Mouse (Mus musculus) spleen, embryonic (tissue): ENCODE results near the gene Shf.
"Not testable (repeated sequence)": the region's sequence is repeated elsewhere in the genome, so short reads cannot be mapped to it uniquely, and the experiment has no call there.

ENCODE experiments used
- CTCF ChIA-PET: fragments of 350-600 bp; sonication (Branson Sonifier 250); formaldehyde crosslinking; loops from one replicate; lab custom pipeline; 2022; lab: Charles Lee

Shf gene

DNA sequence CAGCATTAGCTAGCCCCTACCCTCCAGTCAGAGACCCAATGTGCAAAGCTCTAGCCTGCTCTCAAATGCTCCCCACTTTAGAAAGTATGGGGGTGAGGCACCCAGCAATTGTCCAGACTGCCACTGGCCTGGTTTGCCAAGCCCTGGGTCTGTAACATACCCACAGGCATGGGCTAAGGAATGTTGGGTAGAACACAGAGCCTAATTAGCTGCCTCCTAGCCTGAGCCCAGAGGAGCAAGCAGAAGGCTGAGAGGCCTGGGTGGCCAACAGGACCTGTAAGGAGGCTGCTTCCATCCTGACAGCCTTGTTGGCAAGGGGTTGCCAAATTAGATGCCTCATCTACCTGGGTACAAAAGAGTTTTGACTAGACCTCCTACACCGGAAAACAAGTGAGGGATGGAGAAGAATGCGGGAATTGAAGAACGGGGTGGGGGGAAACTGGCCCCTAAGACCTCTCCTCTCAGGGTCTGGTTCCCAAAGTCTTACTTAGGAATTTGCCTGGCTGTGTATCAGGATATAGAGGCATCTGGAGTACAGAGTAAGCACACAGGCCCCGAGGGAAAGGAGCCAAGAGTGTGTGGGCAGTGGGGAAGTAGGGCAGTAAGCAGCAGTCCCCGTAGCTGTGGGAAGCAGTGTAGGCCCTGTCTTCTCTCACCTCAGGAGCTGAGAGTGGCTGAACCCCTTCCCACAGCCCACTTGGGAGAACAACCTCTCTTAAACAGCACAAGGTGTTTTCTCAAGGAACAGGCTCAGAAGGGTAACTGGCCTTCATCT is 17.6 kb downstream of the Shf start:
- CTCF ChIA-PET, result interaction anchor here (0.8 kb wide), 1 partner anchor 18 kb away, joined by 3 read pairs; the partner anchor contains the start of gene Shf

GRCm38 (mm10) chr2:122349136-122349785 is 19.7 kb downstream of the Shf start:
- CTCF ChIA-PET, result interaction anchor here (0.5 to 0.7 kb wide), 2 partner anchors 13 to 37 kb away, joined by 10 to 11 read pairs; no protein-coding TSS in a partner anchor

DNA sequence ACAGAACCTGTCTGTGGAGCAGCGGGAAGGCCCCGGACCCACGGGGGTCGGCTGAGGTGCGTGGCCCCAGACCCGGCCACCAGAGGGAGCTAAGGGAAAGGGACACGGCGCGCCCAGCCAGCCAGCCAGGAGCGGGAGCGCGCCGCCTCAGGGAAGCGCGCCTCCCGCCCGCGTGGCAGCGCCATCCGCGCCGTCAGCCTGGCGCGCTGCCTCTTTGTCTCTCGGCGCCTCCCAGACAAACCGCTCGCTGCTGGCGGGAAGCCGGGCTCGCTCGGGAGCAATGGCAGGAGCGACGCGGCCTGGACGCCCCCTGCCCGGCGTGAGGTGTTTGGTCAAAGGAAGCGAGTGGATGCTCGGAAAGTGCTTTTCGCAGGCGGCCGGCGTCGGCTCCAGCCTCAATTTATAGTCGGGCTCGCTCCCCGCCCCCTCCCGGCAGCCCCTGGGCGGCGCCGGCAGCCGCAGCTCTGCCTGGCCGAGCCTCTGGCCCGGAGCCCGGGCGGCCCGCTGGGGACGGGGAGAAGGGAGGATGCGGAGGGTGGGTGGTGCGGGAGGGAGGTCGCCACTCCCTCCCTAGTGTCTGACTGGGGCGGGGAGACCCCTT is 20.3 kb downstream of the Shf start:
- CTCF ChIA-PET, result interaction anchor here (0.5 to 0.7 kb wide), 2 partner anchors 13 to 38 kb away, joined by 10 to 11 read pairs; no protein-coding TSS in a partner anchor

DNA sequence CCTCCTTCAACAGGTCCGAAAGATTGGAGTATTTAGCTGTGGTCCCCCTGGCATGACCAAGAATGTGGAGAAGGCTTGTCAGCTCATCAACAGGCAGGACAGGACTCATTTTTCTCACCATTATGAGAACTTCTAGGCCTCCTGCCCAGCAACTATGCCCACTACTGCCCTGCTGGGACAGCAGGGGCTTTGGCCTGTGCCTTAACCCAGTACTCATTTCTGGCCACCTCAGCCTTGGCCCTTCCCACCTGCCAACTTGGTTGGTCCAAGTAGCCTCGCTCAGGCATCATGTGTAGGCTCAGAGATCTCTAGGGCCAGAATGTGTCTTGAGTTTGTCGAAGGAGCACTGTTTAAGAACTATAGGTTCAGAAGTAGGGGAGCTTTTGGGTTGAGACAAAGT is 21.7 kb downstream of the Shf start:
- CTCF ChIA-PET, result interaction anchor here (0.6 kb wide), 1 partner anchor 362 kb away, joined by 4 read pairs; no protein-coding TSS in a partner anchor

- CTCF ChIA-PET, result not testable (repeated sequence)
Measured at GRCm38 (mm10) chr2:122346164-122346563, 22.8 kb downstream of the Shf start.

- CTCF ChIA-PET, result no interaction called here
Measured at GRCm38 (mm10) chr2:122345106-122345893, 23.7 kb downstream of the Shf start.

- CTCF ChIA-PET, result no interaction called here
Measured at GRCm38 (mm10) chr2:122337291-122337690, 31.7 kb downstream of the Shf start.

DNA sequence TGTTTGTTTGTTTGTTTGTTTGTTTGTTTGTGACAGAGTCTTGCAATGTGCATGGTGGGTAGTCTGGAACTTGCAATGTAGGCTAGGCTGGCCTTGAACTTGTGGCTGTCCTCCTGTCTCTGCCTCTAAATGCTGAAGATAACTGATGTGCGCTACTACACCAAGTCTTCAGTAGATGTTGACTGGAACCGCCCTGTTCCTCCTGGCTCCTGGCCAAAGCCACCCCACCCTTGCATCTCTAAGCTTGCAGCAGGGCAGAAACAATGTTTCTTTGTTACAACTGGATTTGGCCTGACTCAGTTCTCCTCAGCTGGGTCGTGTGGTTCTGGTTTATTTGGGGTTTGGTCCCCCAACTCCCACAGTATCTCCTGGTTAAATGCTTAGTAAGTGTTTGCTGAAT is 34.8 kb downstream of the Shf start:
- CTCF ChIA-PET, result no interaction called here

- CTCF ChIA-PET, result no interaction called here
Measured at GRCm38 (mm10) chr2:122332222-122332621, 36.7 kb downstream of the Shf start.

DNA sequence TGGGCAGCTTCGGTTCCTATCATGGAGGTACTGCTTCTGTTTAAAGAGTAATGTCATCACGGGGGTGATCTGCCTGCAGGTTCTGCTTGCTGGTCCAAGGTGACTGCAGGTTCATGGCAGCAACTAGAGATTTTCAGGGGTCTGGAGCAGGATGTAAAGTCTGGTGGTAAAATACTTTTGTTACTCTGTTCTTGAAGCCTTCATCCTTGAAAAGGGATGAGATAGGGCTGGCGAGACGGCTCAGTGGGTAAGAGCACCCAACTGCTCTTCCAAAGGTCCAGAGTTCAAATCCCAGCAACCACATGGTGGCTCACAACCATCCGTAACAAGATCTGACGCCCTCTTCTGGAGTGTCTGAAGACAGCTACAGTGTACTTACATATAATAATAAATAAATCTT is 38.6 kb downstream of the Shf start:
- CTCF ChIA-PET, result not testable (repeated sequence)

DNA sequence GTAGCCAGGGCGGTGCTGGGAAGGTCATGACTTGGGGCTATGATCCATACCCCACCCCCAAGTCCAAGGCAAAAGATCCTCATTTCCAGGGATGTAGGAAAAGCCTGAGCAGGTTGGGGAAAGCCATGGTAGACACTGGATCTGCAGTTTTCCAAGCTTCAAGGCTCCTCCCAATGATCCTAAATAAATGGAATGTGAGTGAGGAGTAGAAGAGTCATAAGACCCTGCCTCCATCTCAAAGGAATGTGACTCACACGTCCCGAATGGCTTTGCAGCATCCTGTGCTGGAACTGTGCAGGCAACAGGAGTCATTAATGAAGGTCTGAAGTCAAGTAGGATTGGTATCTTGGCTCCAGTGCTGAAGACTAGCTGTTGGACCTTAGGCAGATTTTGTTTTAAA is 41.0 kb downstream of the Shf start:
- CTCF ChIA-PET, result no interaction called here

DNA sequence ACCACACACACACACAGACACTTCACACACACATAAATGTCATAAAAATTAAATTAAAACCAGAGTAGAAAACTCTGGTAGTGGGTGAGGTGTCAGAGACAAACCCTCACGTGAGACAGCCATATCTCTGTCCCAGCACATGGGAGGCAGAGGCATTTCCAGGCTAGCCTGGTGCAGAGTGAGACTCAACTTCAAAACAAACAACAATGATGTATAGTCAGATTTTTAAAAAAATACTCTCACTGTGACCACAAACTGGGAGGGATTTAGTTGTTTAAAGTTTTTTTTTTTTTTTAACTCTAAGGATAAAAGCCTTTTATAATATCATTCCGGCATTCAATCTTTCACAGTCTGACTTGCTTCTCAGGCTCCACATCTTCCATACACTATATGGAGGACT is 43.6 kb downstream of the Shf start:
- CTCF ChIA-PET, result no interaction called here

DNA sequence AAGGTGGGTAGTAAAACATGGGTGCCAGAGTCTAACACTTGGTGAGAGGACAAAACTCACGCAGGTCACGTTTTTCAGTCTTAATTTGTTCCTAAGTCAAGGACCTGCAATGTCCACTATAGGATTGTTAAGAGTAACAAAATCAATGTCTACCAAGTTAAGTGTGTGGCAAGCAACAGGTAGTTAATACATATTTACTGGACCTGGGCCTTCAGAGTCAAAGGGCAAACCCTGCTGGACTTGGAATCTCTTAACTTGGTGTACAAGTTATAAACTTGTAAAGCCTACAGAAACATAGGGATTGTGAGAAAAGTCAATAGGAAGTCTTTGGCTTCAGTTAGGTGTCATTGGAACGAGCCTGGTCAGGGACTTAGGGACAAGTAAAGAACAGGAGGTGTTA is 44.4 kb downstream of the Shf start:
- CTCF ChIA-PET, result no interaction called here

DNA sequence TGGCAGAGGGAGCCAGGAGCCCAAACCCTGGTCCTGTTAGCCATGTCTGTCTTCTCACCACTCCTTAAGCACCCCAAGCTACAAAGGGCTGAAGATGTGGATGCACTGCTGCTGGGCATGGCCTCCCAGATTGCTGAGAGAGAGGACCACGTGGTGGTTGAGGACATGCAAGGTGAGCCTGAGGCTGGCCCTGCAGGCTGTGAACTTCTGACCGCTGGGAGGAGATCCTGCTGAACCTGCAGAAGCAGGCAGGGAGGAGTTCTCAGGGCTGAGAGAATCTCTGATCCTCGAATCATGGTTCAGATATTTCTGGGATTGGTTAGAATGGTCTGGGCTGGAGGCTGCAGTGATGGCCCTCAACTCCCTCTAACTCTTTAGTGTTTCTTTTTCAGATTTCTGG is 45.0 kb downstream of the Shf start:
- CTCF ChIA-PET, result no interaction called here

DNA sequence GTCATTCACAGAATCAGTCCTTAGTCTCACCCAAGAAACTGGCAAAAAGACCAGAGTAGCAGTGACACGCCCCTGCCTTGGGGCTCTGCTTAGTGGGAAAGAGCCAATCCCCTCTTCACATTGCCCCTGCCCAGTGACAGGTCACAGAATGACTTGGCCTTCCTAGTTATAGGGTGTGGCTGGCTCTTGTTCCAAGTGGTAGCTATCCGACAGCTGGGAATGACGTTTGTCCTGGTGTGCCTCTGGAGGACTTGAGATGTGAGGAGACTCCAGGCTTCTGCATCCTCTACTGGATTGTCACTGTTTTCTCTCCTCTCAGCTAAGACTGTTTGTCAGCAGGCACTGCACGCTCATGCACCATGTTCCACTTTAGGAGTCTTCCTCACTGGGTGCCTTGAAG is 51.6 kb downstream of the Shf start:
- CTCF ChIA-PET, result no interaction called here

DNA sequence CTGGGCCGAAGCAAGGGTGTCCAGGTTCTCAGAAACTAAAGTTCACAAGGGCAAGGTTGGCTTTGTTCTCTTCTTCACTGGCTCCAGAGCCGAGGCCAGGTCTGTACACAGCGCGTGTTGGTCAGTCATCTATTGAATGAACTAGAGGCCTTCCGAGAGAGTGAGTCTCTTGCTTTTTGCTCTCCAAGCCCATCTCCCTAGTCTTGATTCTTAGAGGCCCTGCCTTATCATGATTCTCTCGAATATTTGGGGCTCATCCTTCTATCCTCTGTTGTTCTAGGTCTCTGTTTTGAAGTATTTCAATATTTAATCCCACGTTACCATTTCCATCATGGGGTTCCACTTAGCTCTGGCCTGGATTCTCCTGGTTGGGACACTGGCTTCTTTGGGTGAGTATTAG is 53.6 kb downstream of the Shf start, which contains the start of gene Duox1:
Duox1 (plus strand) TSS at position 301 of the 400 bp plus-strand sequence.
- CTCF ChIA-PET, result no interaction called here

DNA sequence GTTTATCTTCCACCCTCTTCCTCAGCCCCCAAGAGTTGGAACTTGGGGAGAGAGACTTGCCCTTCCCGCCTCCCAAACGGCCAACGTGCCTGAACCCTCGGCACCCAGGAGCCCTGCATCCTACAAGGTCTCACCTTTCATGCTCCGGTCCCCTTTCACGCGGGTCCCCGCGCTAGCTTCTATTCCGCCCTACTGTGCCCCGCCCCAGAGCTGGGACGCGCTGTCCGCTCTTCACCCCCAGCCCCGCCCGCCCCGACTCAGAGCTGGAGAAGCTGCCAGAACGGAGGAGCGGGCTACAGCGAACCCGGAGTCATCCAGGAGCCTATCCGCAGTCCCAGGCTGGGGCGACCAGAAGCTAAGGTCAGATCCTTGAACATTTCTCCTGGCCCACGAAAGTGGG is 55.4 kb downstream of the Shf start, which contains the start of gene Duoxa1:
Duoxa1 (minus strand) TSS at position 195 of the 400 bp plus-strand sequence.
- CTCF ChIA-PET, result no interaction called here

DNA sequence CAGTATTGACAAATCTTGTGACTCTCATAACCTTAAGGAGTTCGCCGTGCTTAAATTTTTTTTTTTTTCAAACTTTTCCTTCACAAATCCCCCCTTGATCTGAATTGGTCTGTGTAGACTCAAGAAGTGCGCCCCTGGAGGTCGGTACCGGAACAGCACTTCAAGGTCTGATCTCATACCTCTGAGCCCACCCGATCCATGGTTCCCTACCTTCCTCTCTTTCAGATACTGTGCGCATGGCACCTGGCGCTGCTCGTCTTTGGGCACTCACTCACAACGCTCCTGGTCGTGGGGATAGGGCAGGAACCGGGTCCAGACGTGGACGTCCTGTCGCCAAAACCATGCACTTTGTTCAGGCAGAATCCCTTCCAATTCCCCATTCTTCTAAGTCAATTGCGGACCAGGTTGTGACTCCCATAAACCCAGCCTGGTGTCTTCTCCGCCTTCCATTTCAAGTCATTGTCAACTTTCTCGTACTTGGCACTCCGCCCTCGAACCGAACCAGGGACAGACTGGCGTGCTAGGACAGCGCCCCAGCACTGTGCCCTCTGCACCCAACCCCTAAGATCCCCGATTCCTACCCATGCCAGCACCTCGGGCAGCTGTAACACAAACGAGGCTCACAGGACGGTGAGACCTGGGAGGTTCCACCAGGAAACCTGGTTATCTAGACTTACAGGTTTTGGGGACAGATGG is 56.1 kb downstream of the Shf start:
- CTCF ChIA-PET, result no interaction called here

GRCm38 (mm10) chr2:122311561-122311960 is 57.4 kb downstream of the Shf start:
- CTCF ChIA-PET, result no interaction called here

DNA sequence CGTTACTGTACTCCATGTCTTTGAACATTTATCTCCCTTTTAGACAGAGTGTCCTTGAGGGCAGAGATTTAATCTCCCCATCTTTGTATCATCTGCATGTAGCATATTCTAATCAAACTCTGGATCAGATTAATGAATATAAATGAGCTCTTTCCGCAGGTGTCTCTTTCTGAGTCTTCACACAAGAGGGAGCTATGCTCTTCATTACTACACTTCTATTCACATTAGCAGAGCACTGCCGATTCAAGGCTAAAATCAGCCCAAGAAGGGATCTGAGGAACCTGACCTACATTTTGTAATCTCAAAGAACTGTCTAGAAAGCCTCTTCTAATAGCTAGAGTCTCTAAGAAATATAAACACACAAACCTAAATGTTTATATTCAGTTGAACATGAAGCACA is 59.3 kb downstream of the Shf start:
- CTCF ChIA-PET, result interaction anchor here (1.7 kb wide), 1 partner anchor 57 kb away, joined by 3 read pairs; no protein-coding TSS in a partner anchor

DNA sequence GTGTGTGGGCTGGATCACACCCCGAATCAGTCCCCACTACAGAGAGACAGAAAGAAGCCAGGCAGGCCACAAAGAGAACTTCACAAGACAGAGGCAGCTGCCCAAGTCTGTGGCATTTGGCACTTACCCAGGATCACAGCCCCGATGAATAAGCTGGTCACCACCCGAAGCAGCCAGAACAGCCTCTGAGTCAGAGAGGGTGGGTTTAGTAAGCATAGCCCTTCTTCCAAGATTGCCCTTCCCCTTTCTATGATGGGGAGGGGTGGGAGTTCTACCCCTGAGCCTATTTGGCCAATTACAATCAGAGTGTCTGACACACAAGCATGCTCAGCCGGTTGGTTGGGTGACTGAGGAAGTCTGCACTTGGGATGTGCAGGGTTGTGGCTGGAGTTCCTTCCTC is 62.8 kb downstream of the Shf start:
- CTCF ChIA-PET, result no interaction called here
